Mouse (Mus musculus) splenic B cell, adult 2 months (primary cell): ENCODE measurements at regions not wholly inside any gene's neighbourhood (a gene's known extent, or its start where the extent isn't known, plus 50 kb on each side); places are given as distances from the start of the nearest gene placed in this dataset.

Experiments used
- DNase-seq: peaks from one replicate; pipeline ENCODE4 v3.0.0-alpha.2; 2011; ENCODE audit warnings: low read depth, low spot score
- H3K27me3 ChIP-seq: 2 replicates; pipeline ENCODE4 v1.6.1; 2012; ENCODE audit warnings: mild to moderate bottlenecking, low read length, moderate library complexity, mixed read lengths; ENCODE audit not compliant: control insufficient read depth, poor library complexity, insufficient read depth, severe bottlenecking
- H3K36me3 ChIP-seq: 2 replicates; pipeline ENCODE4 v1.6.1; 2012; ENCODE audit warnings: mild to moderate bottlenecking, low read length, moderate library complexity, mixed read lengths; ENCODE audit not compliant: control insufficient read depth, poor library complexity, insufficient read depth, severe bottlenecking

GRCm38 (mm10) chr4:148751591-148751990, 52.6 kb upstream of the Casz1 start:
- H3K36me3 ChIP-seq = no peaks in the 10 kb centered on the region
- no peaks in the 10 kb centered on the region for H3K27me3 ChIP-seq
- no peak for DNase-seq

DNA sequence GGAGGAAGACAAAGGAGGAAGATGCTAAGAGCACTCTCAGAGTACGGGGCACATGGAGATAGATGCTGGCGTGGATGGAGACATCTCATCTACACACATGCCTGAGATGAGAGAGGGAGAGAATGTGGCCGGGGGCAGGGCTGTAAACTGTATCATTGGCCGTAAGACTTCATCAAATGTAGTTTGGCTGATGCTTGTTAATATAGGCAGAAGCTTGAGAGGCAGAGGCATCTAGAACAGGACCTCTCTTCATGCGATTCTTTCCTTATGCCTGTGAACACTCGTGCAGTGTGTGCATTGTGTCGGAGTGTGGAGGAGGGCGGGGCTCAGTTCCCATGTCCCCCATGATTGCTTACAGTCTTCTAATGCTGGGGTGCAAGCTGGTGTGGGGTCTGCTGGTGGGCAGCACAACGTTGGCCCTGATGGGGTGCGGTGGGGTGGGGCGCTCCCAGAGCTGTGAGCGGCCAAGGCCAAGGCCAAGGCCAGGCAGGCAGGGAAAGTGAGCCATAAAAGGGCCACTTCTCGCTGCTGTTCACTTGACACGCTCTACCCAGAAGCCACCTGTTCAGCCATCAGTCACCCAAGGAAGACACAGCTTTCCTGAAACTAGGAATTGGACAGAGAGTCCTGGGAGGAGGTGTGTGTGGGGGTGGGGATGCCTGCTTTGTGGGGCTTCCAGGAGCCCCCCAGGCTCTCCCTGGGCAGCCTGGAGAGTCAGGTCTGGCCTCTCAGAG, 51.7 kb upstream of the Casz1 start:
- H3K27me3 ChIP-seq = no peaks in the 10 kb centered on the region
- DNase-seq = no peak
- no peaks in the 10 kb centered on the region for H3K36me3 ChIP-seq

GRCm38 (mm10) chr4:148753143-148753798, 51.0 kb upstream of the Casz1 start:
- H3K27me3 ChIP-seq = no peaks in the 10 kb centered on the region
- DNase-seq = no peak
- H3K36me3 ChIP-seq = no peaks in the 10 kb centered on the region

- no peaks in the 10 kb centered on the region for H3K27me3 ChIP-seq
These were observed 50.4 kb upstream of the Casz1 start for GRCm38 (mm10) chr4:148753849-148754248.

More at GRCm38 (mm10) chr4:148753849-148754248, 50.4 kb upstream of the Casz1 start:
- DNase-seq = no peak
- H3K36me3 ChIP-seq = no peaks in the 10 kb centered on the region
